Mouse (Mus musculus): ENCODE results near the gene Tsc22d2. TPM values are rescaled to one million over a fixed set of nuclear protein-coding genes. Genes with fewer than 3 reads are reported as not detected.

The Tsc22d2 gene
- 3.6 TPM for polyA plus RNA-seq (2017; shearing (Covaris generic))

DNA sequence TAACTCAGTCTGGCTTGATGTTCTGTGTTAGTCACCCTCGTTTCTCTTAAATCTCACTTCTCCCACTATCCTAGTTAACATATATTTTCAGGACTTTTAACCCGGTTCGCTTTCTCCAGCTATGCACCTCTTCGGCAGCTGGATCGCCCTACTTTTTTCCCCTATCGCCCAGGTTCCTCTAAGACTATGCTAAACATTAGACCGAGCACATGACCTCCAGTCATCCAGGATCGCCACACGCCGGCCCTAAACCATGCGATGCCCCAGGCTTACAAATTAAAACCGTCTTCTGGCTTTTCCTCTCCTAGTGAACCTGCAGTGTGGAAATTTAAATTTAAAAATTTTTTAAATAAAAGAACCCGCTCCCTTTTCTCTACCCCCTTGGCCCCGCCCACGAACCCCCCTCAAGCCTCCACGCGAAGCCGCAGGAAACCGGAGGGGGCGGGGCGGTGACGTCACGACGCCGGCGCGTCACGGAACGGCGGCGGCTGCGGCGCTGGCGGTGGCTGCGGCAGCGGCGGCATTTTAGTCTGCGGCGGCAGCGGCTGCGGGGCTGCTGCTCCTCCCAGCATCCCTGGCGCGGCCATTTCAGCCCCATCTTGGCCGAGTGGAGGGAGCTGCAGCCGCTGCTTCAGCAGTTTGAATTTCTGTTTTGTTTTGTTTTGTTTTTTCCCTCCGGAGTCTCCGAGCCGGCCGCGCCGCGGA is at the start of gene Tsc22d2:
Gene Tsc22d2, plus strand, starts transcription at position 482 of the 705 bp plus-strand sequence.

Other genes starting within 250 kb of the Tsc22d2 start
- 32.8 TPM for gene Eif2a, start 111.1 kb downstream of the Tsc22d2 start, polyA plus RNA-seq (2017; shearing (Covaris generic))
- 101 TPM for gene Serp1, start 111.2 kb downstream of the Tsc22d2 start, polyA plus RNA-seq (2017; shearing (Covaris generic))
- gene Selenot, start 161.9 kb downstream of the Tsc22d2 start, polyA plus RNA-seq (2017; shearing (Covaris generic)), result 17.3 TPM
- not detected for gene Erich6, start 222.5 kb downstream of the Tsc22d2 start, polyA plus RNA-seq (2017; shearing (Covaris generic))